Mouse (Mus musculus) layer of hippocampus, adult 11-12 months (tissue): ENCODE data around the gene Rbm20.

Experiments used
- DNase-seq: peaks from one replicate; pipeline ENCODE4 v3.0.0; 2022; ENCODE audit warnings: low spot score

Rbm20 gene

GRCm38 (mm10) chr19:53717364-53717763 lies 40.3 kb downstream of the Rbm20 start:
- no peak for DNase-seq

GRCm38 (mm10) chr19:53722186-53722585 lies 45.1 kb downstream of the Rbm20 start:
- no peak for DNase-seq

GRCm38 (mm10) chr19:53724053-53724452 lies 46.9 kb downstream of the Rbm20 start:
- DNase-seq, result no peak

- DNase-seq, result no peak
These were observed 49.2 kb downstream of the Rbm20 start for GRCm38 (mm10) chr19:53726340-53726739.

- DNase-seq, result no peak
These were observed 49.6 kb downstream of the Rbm20 start for GRCm38 (mm10) chr19:53726755-53727154.

- no peak for DNase-seq
These were observed 50.2 kb downstream of the Rbm20 start for GRCm38 (mm10) chr19:53727277-53727676.

GRCm38 (mm10) chr19:53727886-53728669 lies 51.0 kb downstream of the Rbm20 start:
- no peak for DNase-seq

GRCm38 (mm10) chr19:53729919-53730318 lies 52.8 kb downstream of the Rbm20 start:
- no peak for DNase-seq

- DNase-seq, result no peak
These were observed 54.7 kb downstream of the Rbm20 start for GRCm38 (mm10) chr19:53731761-53732201.

GRCm38 (mm10) chr19:53734845-53735244 lies 57.7 kb downstream of the Rbm20 start:
- no peak for DNase-seq

GRCm38 (mm10) chr19:53738701-53739131 lies 61.6 kb downstream of the Rbm20 start:
- DNase-seq, result no peak

GRCm38 (mm10) chr19:53739570-53740266 lies 62.6 kb downstream of the Rbm20 start:
- no peak for DNase-seq

GRCm38 (mm10) chr19:53740750-53741380 lies 63.8 kb downstream of the Rbm20 start:
- DNase-seq, result no peak

- DNase-seq, result peak; percentile 12
These were observed 64.8 kb downstream of the Rbm20 start for GRCm38 (mm10) chr19:53741902-53742301.

- no peak for DNase-seq
These were observed 68.2 kb downstream of the Rbm20 start for GRCm38 (mm10) chr19:53745354-53745753.

- no peak for DNase-seq
These were observed 69.0 kb downstream of the Rbm20 start for GRCm38 (mm10) chr19:53746116-53746515.

- DNase-seq, result no peak
These were observed 71.2 kb downstream of the Rbm20 start for GRCm38 (mm10) chr19:53748236-53748775.

- no peak for DNase-seq
These were observed 72.2 kb downstream of the Rbm20 start for GRCm38 (mm10) chr19:53749326-53749725.

- DNase-seq, result no peak
These were observed 74.5 kb downstream of the Rbm20 start for GRCm38 (mm10) chr19:53751420-53752185.

- no peak for DNase-seq
These were observed 75.9 kb downstream of the Rbm20 start for GRCm38 (mm10) chr19:53752993-53753392.

GRCm38 (mm10) chr19:53754421-53754830 lies 77.3 kb downstream of the Rbm20 start:
- no peak for DNase-seq

- DNase-seq, result no peak
These were observed 78.2 kb downstream of the Rbm20 start for GRCm38 (mm10) chr19:53755346-53755745.
